Mouse (Mus musculus) forebrain, embryonic 14.5 days (tissue): ENCODE measurements around the gene Birc6. TPM values are rescaled to one million over a fixed set of nuclear protein-coding genes. Genes with fewer than 3 reads are reported as not detected.

ENCODE experiments used
- ATAC-seq: fragments of 200-750 bp; cut with Nextera tagmentation; 2 replicates; pipeline ENCODE4 v1.8.0; 2017; ENCODE audit warnings: mild to moderate bottlenecking, moderate library complexity
- DNase-seq: peaks from one replicate; pipeline ENCODE4 v3.0.0-alpha.2; 2015; ENCODE audit warnings: low spot score
- H3K27ac ChIP-seq: fragments of 300-500 bp; sonication (generic); 2 replicates; pipeline ENCODE4 v1.5.1; 2014; ENCODE audit warnings: low read depth, mild to moderate bottlenecking, control low read depth, low read length, moderate library complexity
- H3K27me3 ChIP-seq: fragments of 300-500 bp; sonication (generic); replicated peaks from 2 replicates; pipeline ENCODE4 v1.6.1; 2014; ENCODE audit warnings: low read length, control low read depth, mixed read lengths; ENCODE audit not compliant: control insufficient read depth, insufficient read depth
- H3K36me3 ChIP-seq: fragments of 300-500 bp; sonication (generic); 2 replicates; pipeline ENCODE4 v1.6.1; 2014; ENCODE audit warnings: low read length, control low read depth; ENCODE audit not compliant: control insufficient read depth, insufficient read depth
- H3K4me1 ChIP-seq: fragments of 300-500 bp; sonication (generic); 2 replicates; pipeline ENCODE4 v1.6.1; 2014; ENCODE audit warnings: antibody characterized with exemption, low read length, control low read depth; ENCODE audit not compliant: control insufficient read depth, insufficient read depth
- H3K4me2 ChIP-seq: fragments of 300-500 bp; sonication (generic); 2 replicates; pipeline ENCODE4 v1.6.1; 2014; ENCODE audit warnings: mild to moderate bottlenecking, control low read depth, low read length
- H3K4me3 ChIP-seq: fragments of 300-500 bp; sonication (generic); 2 replicates; pipeline ENCODE4 v1.5.1; 2014; ENCODE audit warnings: low read depth, low read length, control low read depth
- H3K9ac ChIP-seq: fragments of 300-500 bp; sonication (generic); 2 replicates; pipeline ENCODE4 v1.6.1; 2014; ENCODE audit warnings: mild to moderate bottlenecking, low read length, control low read depth, moderate library complexity
- H3K9me3 ChIP-seq: fragments of 300-500 bp; sonication (generic); replicated peaks from 2 replicates; pipeline ENCODE4 v1.6.1; 2016; ENCODE audit warnings: low read length, control low read depth, mixed read lengths; ENCODE audit not compliant: control insufficient read depth
- WGBS: fragments of 180-500 bp; shearing (Covaris S2); extraction: QIAGEN DNeasy Blood & Tissue Kit; methylation state at CpG from one replicate; pipeline ENCODE4 v1.1.7; 2014; 5-methylcytosine and 5-hydroxymethylcytosine counted together
- polyA plus RNA-seq: library from polyadenylated mRNA; unstranded; fragments of >200 nt; fragmentation: Nextera tagmentation; extraction: Ambion mirVana; gene quantifications from 2 replicates; pipeline ENCODE4 v1.2.1, GENCODE M21; 2014

The Birc6 gene
- polyA plus RNA-seq, 1 experiment from 2014 or later: 63.7 TPM

GRCm38 (mm10) chr17:74537526-74537925 lies 9.4 kb downstream of the Birc6 start:
- Histone ChIP-seq H3K9ac (no peak overlapping the region), H3K4me1 (no peaks in the 10 kb centered on the region), H3K4me2 (no peak overlapping the region), H3K36me3 (no peaks in the 10 kb centered on the region), H3K27me3 (no peaks in the 10 kb centered on the region), H3K27ac (no peak overlapping the region), H3K9me3 (no peaks in the 10 kb centered on the region), H3K4me3 (no peak overlapping the region)
- ATAC-seq (no peak), DNase-seq (no peak)
- 81% methylated on average over 1 of the region's 1 CpGs for WGBS

GRCm38 (mm10) chr17:74543615-74544014 lies 15.5 kb downstream of the Birc6 start:
- 96% methylated on average over 2 of the region's 2 CpGs for WGBS
- Histone ChIP-seq H3K9me3 (no peaks in the 10 kb centered on the region), H3K27me3 (no peaks in the 10 kb centered on the region), H3K4me2 (no peak overlapping the region), H3K27ac (no peak overlapping the region), H3K36me3 (peaks cover 20% of the 10 kb centered on the region), H3K9ac (no peak overlapping the region), H3K4me3 (no peak overlapping the region), H3K4me1 (no peaks in the 10 kb centered on the region)
- ATAC-seq: no peak
- no peak for DNase-seq

GRCm38 (mm10) chr17:74554118-74554517 lies 26.0 kb downstream of the Birc6 start:
- 92% methylated on average over 5 of the region's 5 CpGs for WGBS
- H3K27ac ChIP-seq: no peak overlapping the region
- DNase-seq: no peak
- ATAC-seq: no peak
- H3K4me3 ChIP-seq: no peak overlapping the region
- peaks cover 19% of the 10 kb centered on the region for H3K36me3 ChIP-seq
- no peak overlapping the region for H3K9ac ChIP-seq
- H3K27me3 ChIP-seq: no peaks in the 10 kb centered on the region
- H3K4me2 ChIP-seq: no peak overlapping the region
- no peaks in the 10 kb centered on the region for H3K4me1 ChIP-seq
- no peaks in the 10 kb centered on the region for H3K9me3 ChIP-seq

- Histone ChIP-seq H3K9ac (no peak overlapping the region), H3K27me3 (no peaks in the 10 kb centered on the region), H3K27ac (no peak overlapping the region), H3K36me3 (peaks cover 29% of the 10 kb centered on the region), H3K4me1 (no peaks in the 10 kb centered on the region), H3K4me2 (no peak overlapping the region), H3K9me3 (no peaks in the 10 kb centered on the region), H3K4me3 (no peak overlapping the region)
- ATAC-seq (no peak), DNase-seq (no peak)
- WGBS: 91% methylated on average over 11 of the region's 11 CpGs
These were observed 31.8 kb downstream of the Birc6 start for GRCm38 (mm10) chr17:74559891-74560290.

- H3K9ac ChIP-seq: no peak overlapping the region
- H3K4me2 ChIP-seq: no peak overlapping the region
- no peaks in the 10 kb centered on the region for H3K9me3 ChIP-seq
- H3K27me3 ChIP-seq: no peaks in the 10 kb centered on the region
- no peak overlapping the region for H3K4me3 ChIP-seq
- DNase-seq: no peak
- no peak overlapping the region for H3K27ac ChIP-seq
- no peak for ATAC-seq
- peaks cover 44% of the 10 kb centered on the region for H3K36me3 ChIP-seq
- H3K4me1 ChIP-seq: no peaks in the 10 kb centered on the region
These were observed 36.1 kb downstream of the Birc6 start for GRCm38 (mm10) chr17:74564151-74564550.

- ATAC-seq (no peak), DNase-seq (no peak)
- H3K4me3 ChIP-seq: no peak overlapping the region
- peaks cover 24% of the 10 kb centered on the region for H3K36me3 ChIP-seq
- no peak overlapping the region for H3K9ac ChIP-seq
- H3K4me2 ChIP-seq: no peak overlapping the region
- H3K4me1 ChIP-seq: no peaks in the 10 kb centered on the region
- H3K27me3 ChIP-seq: no peaks in the 10 kb centered on the region
- no peak overlapping the region for H3K27ac ChIP-seq
- no peaks in the 10 kb centered on the region for H3K9me3 ChIP-seq
- WGBS: 89% methylated on average over 1 of the region's 1 CpGs
These were observed 41.1 kb downstream of the Birc6 start for GRCm38 (mm10) chr17:74569219-74569618.

- no peaks in the 10 kb centered on the region for H3K9me3 ChIP-seq
- WGBS: 81% methylated on average over 1 of the region's 1 CpGs
- H3K4me3 ChIP-seq: no peak overlapping the region
- H3K36me3 ChIP-seq: peaks cover 26% of the 10 kb centered on the region
- ATAC-seq: no peak
- no peak for DNase-seq
- no peak overlapping the region for H3K4me2 ChIP-seq
- H3K27me3 ChIP-seq: no peaks in the 10 kb centered on the region
- H3K4me1 ChIP-seq: no peaks in the 10 kb centered on the region
- no peak overlapping the region for H3K27ac ChIP-seq
- no peak overlapping the region for H3K9ac ChIP-seq
These were observed 42.5 kb downstream of the Birc6 start for GRCm38 (mm10) chr17:74570585-74570984.

GRCm38 (mm10) chr17:74577173-74577572 lies 49.1 kb downstream of the Birc6 start:
- H3K4me1 ChIP-seq: no peaks in the 10 kb centered on the region
- H3K9me3 ChIP-seq: no peaks in the 10 kb centered on the region
- no peak overlapping the region for H3K4me2 ChIP-seq
- no peak overlapping the region for H3K9ac ChIP-seq
- H3K27me3 ChIP-seq: no peaks in the 10 kb centered on the region
- no peak overlapping the region for H3K27ac ChIP-seq
- H3K36me3 ChIP-seq: peaks cover 29% of the 10 kb centered on the region
- no peak overlapping the region for H3K4me3 ChIP-seq
- DNase-seq: no peak
- 74% methylated on average over 5 of the region's 5 CpGs for WGBS
- no peak for ATAC-seq

- 95% methylated on average over 7 of the region's 7 CpGs for WGBS
- no peak for ATAC-seq
- H3K4me2 ChIP-seq: no peak overlapping the region
These were observed 51.5 kb downstream of the Birc6 start for GRCm38 (mm10) chr17:74579586-74579985.

More at GRCm38 (mm10) chr17:74579586-74579985, 51.5 kb downstream of the Birc6 start:
- Histone ChIP-seq H3K4me1 (no peaks in the 10 kb centered on the region), H3K27ac (no peak overlapping the region), H3K36me3 (peaks cover 29% of the 10 kb centered on the region), H3K9me3 (no peaks in the 10 kb centered on the region), H3K9ac (no peak overlapping the region), H3K4me3 (no peak overlapping the region), H3K27me3 (no peaks in the 10 kb centered on the region)
- DNase-seq: no peak
